Mouse (Mus musculus) adrenal gland, adult 2 months (tissue): Measurements from ENCODE around the gene Ndufa4l2. TPM values are rescaled to one million over a fixed set of nuclear protein-coding genes. Genes with fewer than 3 reads are reported as not detected.

Experiments used
- DNase-seq: peaks from one replicate; pipeline ENCODE4 v3.0.0; 2021
- polyA plus RNA-seq: library from polyadenylated mRNA; depleted of rRNA; stranded (reverse); fragments of >200 nt; gene quantifications from 2 replicates; pipeline ENCODE4 v1.2.3, GENCODE M21; 2012
- total RNA-seq, 2 experiments: library from RNA; stranded (reverse); gene quantifications; 2 replicates each; pipeline ENCODE4 v1.2.3; 2021

The Ndufa4l2 gene
- total and polyA plus RNA-seq, 3 experiments: 45.8 to 86.0 (median 53.5) TPM

- peak; percentile 72 for DNase-seq
Measured at GRCm38 (mm10) chr10:127526681-127527080, 11.9 kb downstream of the Ndufa4l2 start.

GRCm38 (mm10) chr10:127527481-127527880, 12.7 kb downstream of the Ndufa4l2 start:
- no peak for DNase-seq

DNA sequence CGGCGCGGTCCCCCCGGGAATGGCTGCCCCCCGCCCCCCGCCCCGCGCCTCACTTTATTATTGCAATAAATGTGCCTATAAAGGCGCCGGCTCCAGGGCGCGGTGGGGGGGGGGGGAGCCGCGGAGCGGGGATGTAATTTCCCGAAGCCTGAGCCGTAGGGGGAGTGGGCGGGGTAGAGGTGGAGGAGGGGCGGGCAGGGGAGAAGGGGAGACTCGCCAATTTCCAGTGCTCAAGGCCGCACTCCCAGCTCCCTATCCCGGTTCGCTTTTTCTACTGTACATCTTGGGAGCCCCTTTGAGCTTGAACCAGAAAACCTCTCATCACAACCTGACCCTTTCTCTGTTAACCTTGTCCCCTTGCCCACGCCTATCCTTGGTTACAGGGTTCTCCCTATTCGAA, 16.2 kb downstream of the Ndufa4l2 start:
- no peak for DNase-seq

GRCm38 (mm10) chr10:127531548-127531947, 16.8 kb downstream of the Ndufa4l2 start:
- no peak for DNase-seq

DNA sequence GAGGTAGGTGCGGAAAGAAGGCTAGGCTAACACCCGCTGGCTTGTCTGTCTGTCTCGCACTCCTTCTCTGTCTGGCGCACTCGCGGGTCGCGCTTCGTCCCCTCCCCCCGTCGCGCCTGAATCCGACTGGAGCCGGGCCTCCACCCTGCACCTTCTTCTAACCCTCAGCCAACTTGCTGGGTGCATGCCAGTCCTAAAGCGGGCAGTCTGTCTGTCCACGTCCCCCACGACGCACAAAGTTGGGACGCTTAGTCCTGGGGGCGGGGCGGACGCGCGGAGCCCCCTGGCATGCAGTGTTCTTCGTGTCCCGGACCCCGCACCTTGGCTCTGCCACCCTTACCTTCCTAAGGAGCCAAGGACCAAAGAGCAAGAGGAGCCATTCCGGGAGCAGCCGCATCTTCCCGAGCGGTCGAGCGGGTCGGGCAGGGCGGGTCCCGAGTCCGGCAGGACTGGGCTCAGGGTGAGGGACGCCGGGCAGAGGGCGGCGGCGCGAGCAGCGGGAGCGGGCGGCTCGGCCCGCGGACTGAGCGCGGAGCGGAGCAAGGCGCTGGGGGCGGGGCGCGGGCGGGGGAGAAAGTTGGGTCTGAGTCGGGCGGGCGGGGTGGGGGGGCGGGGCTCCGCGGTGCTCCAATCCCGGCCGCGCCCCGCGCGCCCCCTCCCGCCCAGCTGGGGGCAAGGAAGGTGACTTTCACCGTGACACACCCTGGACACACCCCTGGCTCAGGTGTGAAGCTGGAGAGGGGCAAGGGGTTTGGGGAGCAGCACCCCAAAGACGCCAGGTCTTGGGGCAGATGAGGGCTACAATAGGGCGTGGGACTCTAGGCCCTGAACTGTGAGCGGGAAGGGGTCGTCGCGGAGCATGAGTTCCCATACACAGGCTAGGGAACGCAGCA, 19.5 kb downstream of the Ndufa4l2 start, which contains the start of gene Nxph4:
Gene Nxph4 (minus strand): TSS at position 524 of the 893 bp plus-strand sequence.
- DNase-seq: peak; percentile 51

DNA sequence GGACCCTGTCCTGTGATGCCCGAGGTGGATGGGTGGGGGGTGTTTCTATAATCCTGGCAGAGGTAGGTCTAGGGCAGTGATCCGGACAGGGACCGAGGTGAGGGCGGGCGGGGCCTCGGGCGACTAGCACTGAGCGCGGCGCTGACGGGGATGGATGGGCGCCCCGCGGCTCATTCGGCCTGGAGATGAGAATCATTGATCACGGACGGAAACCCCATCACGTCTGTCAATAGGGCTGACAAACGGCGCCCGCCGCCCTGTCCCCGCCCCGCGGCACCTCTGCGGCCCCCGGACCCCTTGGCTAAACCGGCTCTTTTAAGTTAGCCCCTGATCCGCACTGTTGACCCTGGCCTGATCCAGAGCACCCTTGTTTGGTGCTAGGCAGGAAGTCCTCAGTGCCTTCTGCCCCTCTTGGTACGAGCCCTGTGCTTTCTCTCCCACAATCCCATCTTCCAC, 20.2 kb downstream of the Ndufa4l2 start:
- DNase-seq: no peak

DNA sequence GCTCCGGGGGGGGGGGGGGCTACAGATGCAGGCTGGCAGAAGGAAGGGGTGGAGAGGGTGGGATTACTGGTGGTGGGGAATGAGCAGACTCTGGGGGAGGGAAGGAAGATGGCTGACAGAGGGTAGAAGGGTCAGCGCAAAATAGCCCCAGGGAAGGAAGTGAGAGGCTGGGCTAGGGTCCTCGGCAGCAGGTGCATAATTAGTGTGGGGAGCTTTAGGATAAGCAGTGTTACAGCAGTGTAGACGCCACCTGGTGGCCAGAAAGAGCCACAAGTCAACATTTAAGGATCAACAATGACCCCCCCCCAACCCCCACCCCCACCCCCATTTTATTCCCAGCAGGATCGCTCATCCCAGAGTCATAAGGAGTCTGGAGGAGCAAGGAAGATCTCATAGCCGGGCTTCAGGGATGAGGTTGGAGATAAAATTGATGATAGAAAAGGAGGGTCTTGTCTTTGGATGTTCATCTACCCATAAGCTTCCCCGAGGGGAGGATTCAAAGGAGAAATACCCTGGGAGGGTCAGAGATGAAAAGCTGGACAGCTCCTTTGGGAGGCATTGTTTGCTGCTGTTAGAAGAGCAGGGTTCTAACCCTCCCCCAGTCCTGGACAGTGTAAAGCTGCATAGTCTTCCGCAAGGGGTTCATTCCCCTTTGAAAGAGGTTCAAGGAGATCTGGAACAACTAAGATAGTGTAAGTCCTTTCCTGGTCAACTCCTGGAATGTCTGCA, 22.0 kb downstream of the Ndufa4l2 start:
- no peak for DNase-seq

DNA sequence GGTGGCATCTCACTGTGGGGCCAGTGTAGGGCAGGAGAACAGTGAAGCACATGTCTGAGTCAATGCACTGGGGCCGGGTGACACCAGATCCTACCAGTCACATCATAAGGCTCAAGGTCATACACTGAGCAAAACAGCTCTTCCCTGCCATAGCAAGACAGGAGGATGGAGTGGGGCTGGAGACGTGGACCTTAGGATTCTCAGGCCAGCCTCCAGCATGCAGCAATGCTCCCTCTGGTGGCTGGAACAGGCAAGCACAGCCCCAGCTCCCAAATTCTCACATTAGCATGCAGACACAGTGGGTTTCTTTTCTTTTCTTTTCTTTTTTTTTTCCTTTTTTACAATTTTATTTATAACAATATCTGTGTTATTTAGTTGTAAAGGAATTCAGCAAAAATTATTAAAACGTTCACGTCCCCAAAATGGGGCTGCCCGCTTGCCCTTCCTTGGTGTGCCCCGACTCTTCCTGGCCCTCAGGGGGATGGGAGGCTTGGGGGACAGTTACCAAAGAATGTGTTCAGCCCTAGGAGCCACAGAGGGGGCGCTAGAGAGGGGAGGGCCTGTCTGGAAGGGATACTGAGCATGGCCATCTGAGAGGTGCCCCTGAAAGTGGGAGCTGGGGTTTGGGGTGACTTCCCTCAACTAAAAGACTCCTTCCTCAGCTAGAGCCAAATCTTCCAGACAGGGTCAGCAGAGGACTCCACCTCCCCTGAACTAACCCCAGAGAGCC, 23.3 kb downstream of the Ndufa4l2 start:
- peak; percentile 75 for DNase-seq

DNA sequence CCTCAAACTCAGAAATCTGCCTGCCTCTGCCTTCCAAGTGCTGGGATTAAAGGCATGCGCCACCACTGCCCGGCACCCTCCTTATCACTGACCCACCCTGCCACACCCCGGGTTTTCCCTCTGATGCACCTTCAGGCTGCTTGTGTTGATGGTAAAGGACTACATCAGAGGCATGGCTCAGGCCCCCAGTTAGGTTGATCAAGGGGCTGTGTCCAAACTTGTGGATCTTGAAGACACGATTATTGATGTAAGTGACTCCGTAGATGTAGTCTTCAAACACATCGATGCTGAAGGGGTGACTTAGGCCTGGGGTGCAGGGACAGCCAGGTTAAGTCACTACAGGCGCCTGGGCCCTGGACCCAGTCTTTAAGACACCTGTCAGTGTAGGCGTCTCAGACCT, 26.7 kb downstream of the Ndufa4l2 start:
- DNase-seq: no peak

- DNase-seq: no peak
Measured at GRCm38 (mm10) chr10:127542084-127542483, 27.3 kb downstream of the Ndufa4l2 start.

DNA sequence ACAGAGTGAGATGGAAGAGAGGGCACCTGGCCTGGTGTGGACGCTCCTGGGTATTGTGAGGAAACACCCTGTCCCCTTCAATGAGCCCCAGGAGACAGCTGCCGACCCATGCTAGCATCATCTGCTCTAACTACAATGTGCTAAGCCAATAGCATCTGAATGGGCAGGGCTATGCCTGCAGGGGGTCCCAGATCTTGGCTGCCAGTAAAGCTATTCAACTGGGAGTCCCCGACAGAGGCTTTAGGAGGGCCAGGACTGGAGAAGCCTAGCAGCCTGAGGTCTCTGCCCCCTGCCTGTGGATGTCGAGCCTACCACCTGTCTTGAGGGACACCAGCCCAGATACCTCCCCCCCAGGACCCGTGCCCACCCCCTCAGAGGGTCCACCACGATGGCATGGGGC, 28.0 kb downstream of the Ndufa4l2 start:
- DNase-seq: no peak

DNA sequence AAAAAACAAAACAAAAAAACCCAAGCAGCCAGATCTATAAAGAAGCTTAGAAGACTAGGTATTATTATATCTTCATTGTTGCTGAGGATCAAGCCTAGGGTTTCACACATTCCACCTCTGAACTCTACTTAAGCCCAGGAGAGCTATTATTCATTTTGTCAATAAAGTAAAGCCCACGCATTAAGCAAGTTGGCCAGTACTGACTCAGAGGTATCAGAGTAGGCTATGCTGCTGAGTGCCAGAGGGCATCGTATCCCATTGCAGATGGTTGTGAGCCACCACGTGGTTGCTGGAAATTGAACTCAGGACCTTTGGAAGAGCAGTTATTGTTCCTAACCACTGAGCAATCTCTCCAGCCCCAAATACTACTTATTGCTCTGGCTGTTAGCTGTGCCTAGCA, 29.1 kb downstream of the Ndufa4l2 start:
- DNase-seq: no peak

GRCm38 (mm10) chr10:127544375-127544774, 29.6 kb downstream of the Ndufa4l2 start:
- peak; percentile 46 for DNase-seq

- DNase-seq: no peak
Measured at GRCm38 (mm10) chr10:127546505-127546904, 31.7 kb downstream of the Ndufa4l2 start.

GRCm38 (mm10) chr10:127548236-127548635, 33.5 kb downstream of the Ndufa4l2 start:
- DNase-seq: no peak

GRCm38 (mm10) chr10:127549892-127550291, 35.1 kb downstream of the Ndufa4l2 start:
- no peak for DNase-seq

GRCm38 (mm10) chr10:127555703-127556102, 40.9 kb downstream of the Ndufa4l2 start:
- no peak for DNase-seq

GRCm38 (mm10) chr10:127557397-127557796, 42.6 kb downstream of the Ndufa4l2 start:
- DNase-seq: no peak

DNA sequence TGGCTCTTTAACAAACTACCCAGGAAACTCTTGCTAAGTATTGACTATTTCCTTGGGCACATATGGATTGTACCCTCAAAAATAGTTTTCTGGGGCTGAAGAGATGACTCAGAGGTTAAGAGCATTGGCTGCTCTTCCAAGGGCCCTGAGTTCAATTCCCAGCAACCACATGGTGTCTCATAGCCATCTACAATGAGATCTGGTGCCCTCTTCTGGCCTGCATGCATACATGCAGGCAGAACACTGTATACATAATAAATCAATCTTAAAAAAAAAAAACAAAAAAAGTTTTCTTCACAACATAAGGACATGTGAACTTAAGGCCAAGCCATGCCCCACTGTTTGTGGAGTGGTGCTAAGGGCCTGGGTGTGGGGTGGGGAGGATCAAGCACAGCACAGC, 46.4 kb downstream of the Ndufa4l2 start:
- DNase-seq: no peak

GRCm38 (mm10) chr10:127563840-127564239, 49.1 kb downstream of the Ndufa4l2 start:
- DNase-seq: no peak

DNA sequence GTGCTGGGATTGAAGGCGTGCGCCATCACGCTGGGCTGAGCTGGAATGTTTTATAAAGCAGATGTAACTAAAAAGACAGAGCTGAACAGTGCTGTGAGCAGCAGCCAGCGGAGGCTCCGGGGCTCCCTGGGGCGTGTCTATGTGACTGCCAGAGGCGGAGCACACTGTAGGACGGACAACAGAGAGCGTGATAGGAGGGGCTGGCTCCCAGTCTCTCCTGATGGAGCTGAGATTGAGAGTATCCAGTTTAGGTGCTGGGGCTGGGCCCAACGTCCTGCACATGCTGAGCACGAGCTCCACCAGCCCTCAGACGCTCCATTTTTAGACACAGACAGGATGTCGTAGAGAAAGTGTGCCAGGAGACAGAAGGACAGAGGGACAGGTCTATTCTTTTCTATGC, 49.5 kb downstream of the Ndufa4l2 start:
- peak; percentile 59 for DNase-seq
